Mouse (Mus musculus) activated CD4-positive, CD25-positive, alpha-beta regulatory T cell, adult 4 months (primary cell): ENCODE data around the gene Slc37a1. TPM values are rescaled to one million over a fixed set of nuclear protein-coding genes. Genes with fewer than 3 reads are reported as not detected.

Experiments
- ATAC-seq: one replicate; pipeline ENCODE4 v1.8.0; 2017
- polyA plus RNA-seq, 2 experiments: library from polyadenylated mRNA; unstranded; fragments of 100-300 nt; shearing (Covaris generic); gene quantifications; one replicate each; pipeline ENCODE4 v1.2.1; 2017

Gene Slc37a1
- polyA plus RNA-seq, 2 experiments from 2014 or later: 20.5 to 26.2 TPM

GRCm38 (mm10) chr17:31318906-31319767 is 32.5 kb downstream of the Slc37a1 start:
- no peak for ATAC-seq

GRCm38 (mm10) chr17:31321425-31321824 is 34.8 kb downstream of the Slc37a1 start:
- no peak for ATAC-seq

DNA sequence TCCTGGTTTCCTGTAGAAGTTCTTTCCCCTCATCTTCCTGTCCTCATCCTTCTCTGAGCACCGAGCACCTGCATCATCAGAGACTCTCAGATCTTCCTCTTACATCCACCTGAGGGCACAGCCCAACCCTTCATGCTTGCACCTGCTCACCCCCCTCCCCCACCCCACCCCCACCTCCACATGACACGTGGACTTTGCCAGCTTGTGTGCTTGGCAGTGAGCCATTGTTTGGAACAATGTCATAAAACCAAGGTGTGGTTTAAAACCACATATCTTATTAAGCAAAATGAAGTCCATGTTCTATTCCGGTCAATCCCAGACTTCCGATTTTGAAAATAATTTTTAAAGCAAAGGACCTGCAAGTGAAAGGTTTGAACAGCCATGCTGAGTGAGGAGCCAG is 35.9 kb downstream of the Slc37a1 start:
- ATAC-seq: no peak

DNA sequence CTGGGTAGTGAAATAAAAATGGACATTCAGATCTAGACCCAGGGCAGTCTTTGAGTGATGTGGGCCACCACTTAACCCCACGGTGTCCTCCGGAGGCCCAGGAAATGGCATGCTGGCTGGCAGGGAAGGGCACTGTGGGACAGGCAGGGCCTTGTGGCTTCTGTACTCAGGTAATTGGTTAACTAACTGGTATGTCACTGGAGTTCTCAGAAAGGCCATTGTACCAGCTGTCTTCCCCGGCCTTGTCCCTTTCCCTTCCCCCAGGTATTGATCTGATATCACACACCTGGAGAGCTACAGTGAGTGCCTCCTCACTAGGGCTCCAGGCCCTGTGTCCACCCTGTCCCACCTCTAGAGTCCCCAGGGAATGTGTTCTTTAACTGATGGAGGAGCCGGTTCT is 36.8 kb downstream of the Slc37a1 start:
- ATAC-seq: no peak

GRCm38 (mm10) chr17:31324227-31324626 is 37.6 kb downstream of the Slc37a1 start:
- no peak for ATAC-seq

DNA sequence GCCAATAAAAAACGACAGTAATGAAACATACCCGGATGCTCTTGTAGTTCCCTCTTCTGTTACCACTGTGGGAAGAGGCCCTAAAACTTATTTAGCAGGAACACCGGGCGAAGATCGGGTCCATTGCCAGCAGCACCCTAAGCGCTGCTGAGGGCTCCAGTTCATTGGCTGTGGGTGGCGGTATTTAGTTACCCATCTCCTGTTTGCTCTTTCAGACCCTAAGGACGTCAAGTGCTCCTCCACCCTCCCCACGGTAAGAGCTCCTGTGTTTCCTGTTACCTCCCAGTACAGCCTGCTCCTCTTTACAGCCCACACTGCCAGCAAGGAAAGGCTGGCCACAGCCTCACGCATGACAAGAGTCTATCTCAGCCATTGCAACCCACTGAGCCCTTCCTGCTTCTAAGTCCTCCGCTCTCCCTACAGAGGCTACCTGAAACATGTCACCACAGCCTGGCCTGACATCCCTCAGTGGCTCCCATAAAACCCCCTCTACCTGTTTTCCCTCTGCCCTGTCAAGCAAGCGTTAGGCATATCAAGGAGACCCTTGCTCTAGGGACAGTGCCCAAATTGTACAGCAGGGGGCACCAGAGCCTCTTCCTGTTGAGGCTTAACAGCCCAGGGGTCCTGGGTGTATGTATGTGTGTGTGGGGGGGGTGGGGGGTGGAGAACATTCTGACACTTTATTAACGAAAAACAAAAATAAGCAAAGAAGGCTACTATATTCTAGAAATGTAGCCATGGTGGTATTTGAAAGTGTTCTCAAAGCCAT is 39.0 kb downstream of the Slc37a1 start:
- ATAC-seq: peak; percentile 32

- ATAC-seq: peak; percentile 59
Measured at GRCm38 (mm10) chr17:31326220-31326852, 39.7 kb downstream of the Slc37a1 start.

GRCm38 (mm10) chr17:31328466-31328865 is 41.9 kb downstream of the Slc37a1 start:
- no peak for ATAC-seq

DNA sequence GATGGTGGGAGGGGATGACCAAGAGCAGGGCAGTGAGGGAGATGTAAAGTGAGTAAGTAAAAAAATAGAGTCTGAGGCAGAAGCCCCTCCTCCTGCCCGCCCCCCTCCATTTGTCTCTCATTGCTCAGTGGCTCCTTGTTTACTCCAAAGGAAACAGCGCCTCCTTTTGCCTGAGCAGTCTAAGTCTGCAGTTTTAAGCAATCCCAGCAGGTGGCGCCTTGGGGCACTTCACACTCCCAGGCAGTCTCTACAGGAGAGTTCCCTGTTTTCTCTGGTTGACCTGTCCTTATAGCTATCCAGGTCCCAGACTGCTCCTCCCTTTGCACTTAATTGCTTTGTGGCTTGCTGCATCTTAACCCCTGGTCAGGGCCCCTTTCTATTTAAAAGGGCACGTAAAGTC is 44.0 kb downstream of the Slc37a1 start:
- ATAC-seq: no peak

- no peak for ATAC-seq
Measured at GRCm38 (mm10) chr17:31331273-31331672, 44.7 kb downstream of the Slc37a1 start.

- ATAC-seq: no peak
Measured at GRCm38 (mm10) chr17:31331920-31332319, 45.3 kb downstream of the Slc37a1 start.

DNA sequence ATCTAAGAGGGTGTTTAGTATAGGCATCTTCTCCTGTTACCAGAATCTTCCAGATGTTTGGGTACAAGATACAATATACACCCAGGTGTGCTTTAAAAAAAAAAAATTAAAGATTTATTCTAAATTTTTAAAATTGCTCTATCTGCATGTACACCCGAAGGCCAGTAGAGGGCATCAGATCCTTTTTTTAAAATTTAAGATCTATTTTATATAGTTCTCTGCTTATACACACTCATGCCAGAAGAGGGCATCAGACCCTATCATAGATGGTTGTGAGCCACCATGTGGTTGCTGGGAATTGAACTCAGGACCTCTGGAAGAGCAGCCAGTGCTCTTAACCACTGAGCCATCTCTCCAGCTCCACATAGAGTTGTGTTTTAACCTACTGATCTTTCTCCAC is 45.7 kb downstream of the Slc37a1 start:
- no peak for ATAC-seq

GRCm38 (mm10) chr17:31334509-31335260 is 48.1 kb downstream of the Slc37a1 start:
- no peak for ATAC-seq

DNA sequence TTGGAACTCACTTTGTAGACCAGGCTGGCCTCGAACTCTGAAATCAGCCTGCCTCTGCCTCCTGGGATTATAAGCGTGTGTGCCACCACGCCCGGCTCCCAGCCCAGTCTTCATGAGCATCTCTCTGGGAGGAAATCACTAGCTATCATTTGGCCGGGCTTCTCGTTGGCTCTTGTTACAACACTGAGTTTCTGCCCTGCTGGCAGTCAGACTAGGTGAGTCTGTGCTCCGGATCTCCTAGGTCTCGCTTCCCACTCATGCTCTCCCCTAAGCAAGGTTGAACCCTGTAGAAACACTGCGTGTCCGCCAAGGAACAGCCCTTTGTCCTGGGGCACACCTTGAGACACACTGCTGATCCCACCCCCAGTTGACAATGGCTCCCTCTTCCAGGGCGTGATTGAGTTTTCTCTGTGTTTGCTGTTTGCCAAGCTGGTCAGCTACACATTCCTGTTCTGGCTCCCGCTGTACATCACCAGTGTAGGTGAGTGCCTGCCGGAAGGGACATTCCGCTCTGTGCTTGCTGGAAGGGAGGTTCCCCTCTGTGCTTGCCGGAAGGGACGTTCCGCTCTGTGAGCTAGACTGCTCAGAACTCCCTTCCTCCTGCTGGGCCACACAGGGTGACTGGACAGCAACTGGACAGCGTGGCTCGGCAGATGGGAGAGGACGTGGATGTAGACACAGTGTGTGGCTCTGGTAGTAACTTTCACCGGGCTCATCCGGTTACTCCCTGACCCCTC is 48.9 kb downstream of the Slc37a1 start:
- no peak for ATAC-seq

- ATAC-seq: no peak
Measured at GRCm38 (mm10) chr17:31339769-31340168, 53.2 kb downstream of the Slc37a1 start.

DNA sequence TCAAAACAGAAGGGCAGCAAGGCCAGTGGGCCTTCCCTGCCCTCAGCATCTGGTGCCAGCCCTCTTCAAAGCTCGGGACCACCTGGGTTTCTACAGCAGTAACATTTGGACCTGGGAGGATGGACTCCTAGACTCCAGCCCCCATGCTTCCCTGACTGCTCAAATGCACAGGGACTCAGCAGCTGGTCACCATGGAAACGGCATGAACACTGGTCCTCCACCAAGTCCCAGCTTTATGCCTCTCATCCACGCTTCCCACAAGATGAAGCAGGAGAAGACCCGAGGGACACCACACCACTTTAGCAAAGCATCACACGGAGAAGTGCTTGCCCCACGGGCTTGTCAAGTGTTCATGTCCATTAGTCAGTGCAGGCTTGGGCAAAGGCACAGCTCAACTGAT is 55.6 kb downstream of the Slc37a1 start:
- ATAC-seq: no peak

GRCm38 (mm10) chr17:31344172-31344801 is 57.7 kb downstream of the Slc37a1 start:
- no peak for ATAC-seq

GRCm38 (mm10) chr17:31344816-31345215 is 58.2 kb downstream of the Slc37a1 start:
- no peak for ATAC-seq

GRCm38 (mm10) chr17:31348129-31348528 is 61.5 kb downstream of the Slc37a1 start:
- ATAC-seq: no peak

GRCm38 (mm10) chr17:31349388-31349787 is 62.8 kb downstream of the Slc37a1 start:
- no peak for ATAC-seq

DNA sequence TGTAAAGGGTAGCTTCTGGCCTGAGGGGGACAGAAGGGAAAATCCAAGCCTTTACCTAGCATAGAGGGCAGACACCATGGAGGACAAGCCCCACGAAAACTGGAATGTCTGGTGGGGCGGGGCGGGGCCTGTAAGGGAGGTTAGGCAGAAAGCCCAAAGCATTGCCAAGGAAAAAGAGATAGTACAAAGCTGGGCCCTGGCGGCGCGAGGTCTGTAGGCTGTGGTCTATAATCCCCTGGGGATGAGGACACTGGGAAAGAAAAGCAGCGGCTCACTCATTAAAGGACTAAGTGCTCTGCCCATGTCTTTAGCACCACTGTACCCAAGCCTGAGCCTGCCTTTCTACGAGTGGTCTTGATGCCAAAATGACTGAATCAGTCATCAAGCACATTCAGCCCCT is 65.4 kb downstream of the Slc37a1 start:
- ATAC-seq: no peak
